Mouse (Mus musculus) central nervous system, embryonic 18 days (tissue): ENCODE data around the gene Lcn11. TPM values are rescaled to one million over a fixed set of nuclear protein-coding genes. Genes with fewer than 3 reads are reported as not detected.

Source experiments
- polyA plus RNA-seq: library from polyadenylated mRNA; depleted of rRNA; stranded (reverse); fragments of >200 nt; gene quantifications from 2 replicates; pipeline ENCODE4 v1.2.3, GENCODE M21; 2012; rRNA removed

The Lcn11 gene
- polyA plus RNA-seq: not detected in 2 replicates

DNA sequence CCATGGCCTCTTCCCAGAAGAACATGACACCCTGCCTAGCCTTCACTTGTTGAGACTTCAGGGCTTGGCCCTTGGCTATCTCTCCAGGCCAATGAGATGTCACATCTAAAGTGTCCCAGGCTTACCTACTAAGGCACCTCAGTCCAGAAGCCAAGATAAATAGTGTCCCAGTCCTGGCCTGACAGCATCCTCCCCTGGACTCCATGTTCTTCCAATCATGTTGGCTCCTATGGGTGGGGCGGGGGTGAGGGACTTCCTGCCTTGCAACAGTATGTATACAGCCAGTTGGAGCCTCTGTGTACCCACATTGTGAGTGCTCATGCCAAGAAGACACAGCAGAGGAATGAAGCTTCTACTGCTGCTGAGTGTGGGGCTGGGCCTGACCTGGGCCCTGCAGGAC lies at the start of gene Lcn11:
Gene Lcn11 (plus strand): TSS at position 301 of the 400 bp plus-strand sequence.

DNA sequence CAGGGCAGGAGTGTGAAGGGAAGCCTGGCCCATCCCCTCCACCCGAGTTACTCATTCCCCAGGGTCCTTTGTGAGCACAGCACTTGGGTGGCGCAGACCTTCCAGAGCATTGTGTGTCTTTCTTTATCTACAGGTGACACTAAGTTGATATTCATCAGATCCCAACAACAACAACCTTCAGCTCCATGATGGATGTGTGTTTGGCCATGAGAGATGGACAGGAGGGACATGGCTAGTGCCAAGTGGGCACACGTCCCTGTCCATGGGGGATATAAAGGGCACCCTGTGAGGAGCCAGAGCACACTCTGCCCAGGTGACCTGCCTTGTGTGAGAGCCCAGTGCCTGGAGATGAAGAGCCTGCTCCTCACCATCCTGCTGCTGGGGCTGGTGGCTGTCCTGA lies 40.1 kb upstream of the Lcn11 start, which contains the start of gene Obp2b:
Gene Obp2b (plus strand): TSS at position 301 of the 400 bp plus-strand sequence.

DNA sequence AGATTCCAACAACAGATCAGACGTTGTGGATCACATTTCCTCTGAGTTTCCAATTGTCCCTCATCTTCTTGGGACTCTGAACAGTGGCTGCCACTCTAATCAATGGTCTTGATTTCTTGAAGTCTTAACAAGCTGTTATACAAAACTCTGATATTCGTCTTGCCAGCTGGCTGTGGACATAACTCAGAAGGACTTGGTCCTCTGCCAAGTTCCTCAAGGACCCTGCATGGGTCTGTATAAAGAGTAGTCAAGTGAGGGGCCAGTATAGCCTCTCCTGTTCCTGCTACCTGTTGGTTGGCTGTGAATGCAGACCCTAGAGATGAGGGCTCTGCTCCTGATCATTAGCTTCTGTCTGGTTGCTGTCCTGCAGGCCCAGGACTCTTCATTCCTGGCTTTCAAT lies 11.5 kb upstream of the Lcn11 start, which contains the start of gene Lcn3:
Gene Lcn3 (plus strand): TSS at position 301 of the 400 bp plus-strand sequence.

DNA sequence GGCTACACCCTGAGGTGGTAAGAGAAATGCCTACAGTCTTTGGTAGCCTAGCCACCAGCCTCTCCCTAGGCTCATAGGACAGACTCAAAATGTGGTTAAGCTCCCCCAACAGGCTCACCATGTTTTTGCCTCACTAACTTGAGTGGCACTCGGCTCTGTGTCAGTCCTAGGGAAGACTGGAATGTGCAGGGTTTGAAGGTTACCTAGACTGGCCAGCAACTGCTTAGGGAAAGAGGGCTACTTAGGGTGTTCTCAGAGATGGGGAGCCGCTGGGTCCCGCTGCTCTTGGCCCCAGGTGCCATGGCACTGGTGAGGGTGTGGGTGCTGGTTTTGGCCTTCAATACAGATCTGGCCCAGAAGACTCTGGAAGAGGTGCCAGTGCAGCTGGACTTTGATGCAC lies 5.1 kb downstream of the Lcn11 start, which contains the start of gene Gm13539:
Gene Gm13539 (plus strand): TSS at position 301 of the 400 bp plus-strand sequence.

DNA sequence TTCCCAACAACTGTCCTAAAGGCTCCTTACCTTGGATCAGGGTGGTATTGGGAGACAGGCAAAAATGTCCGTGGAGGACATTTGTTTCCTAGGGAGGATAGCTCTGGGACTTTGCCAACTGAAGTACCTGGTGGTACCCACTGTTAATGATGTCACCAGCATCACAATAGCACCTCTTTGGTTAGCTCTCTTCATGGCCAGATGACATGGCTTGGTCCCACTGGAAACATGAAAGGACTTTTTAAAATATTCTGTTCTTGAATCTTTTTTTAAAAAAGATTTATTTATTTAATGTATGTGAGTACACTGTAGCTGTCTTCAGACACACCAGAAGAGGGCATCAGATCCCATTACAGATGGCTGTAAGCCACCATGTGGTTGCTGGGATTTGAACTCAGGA lies 38.9 kb downstream of the Lcn11 start, which contains the start of gene Glt6d1:
Gene Glt6d1 (minus strand): TSS at position 101 of the 400 bp plus-strand sequence.

DNA sequence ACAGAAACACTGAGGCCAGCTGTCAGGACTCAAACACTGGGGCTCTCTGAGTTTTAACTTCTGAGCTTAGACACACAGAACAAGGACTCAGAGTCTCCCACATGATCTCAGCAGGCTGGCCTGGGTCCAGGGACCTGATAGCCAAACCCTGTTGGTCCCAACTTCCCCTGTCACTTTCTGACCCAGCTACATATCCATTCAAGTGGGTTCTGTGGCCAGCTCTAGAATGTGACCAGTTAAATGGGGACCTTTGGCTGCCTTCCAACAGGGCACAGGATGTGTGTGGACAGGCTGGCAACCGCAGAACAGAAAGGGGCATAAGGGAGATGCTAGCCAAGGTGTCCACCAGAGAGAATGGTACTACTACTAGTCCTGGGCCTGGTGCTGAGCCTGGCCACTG lies 46.0 kb downstream of the Lcn11 start, which contains the start of gene Lcn9:
Gene Lcn9 (plus strand): TSS at position 348 of the 400 bp plus-strand sequence.

Other genes with a start within 250 kb of the Lcn11 start
- gene Traf2, start 230.1 kb upstream of the Lcn11 start, polyA plus RNA-seq: 9.5 and 10.1 TPM in 2 replicates
- gene Edf1, start 219.2 kb upstream of the Lcn11 start, polyA plus RNA-seq: 200 and 205 TPM in 2 replicates
- gene Mamdc4, start 202.2 kb upstream of the Lcn11 start, polyA plus RNA-seq: 2.7 and 2.8 TPM in 2 replicates
- 149 and 150 TPM in 2 replicates for gene Phpt1, start 201.8 kb upstream of the Lcn11 start, polyA plus RNA-seq
- 32.4 and 41.2 TPM in 2 replicates for gene Ajm1, start 195.3 kb upstream of the Lcn11 start, polyA plus RNA-seq
- 79.9 and 82.9 TPM in 2 replicates for gene Rabl6, start 168.5 kb upstream of the Lcn11 start, polyA plus RNA-seq
- 0.04 TPM in 1 of 2 replicates, not detected in the other for gene Ccdc183, start 159.3 kb upstream of the Lcn11 start, polyA plus RNA-seq
- 47.6 and 54.3 TPM in 2 replicates for gene Tmem141, start 155.0 kb upstream of the Lcn11 start, polyA plus RNA-seq
- 1.3 and 2.2 TPM in 2 replicates for gene Fcna, start 149.0 kb upstream of the Lcn11 start, polyA plus RNA-seq
- not detected in 2 replicates for gene Lcn8, start 123.9 kb upstream of the Lcn11 start, polyA plus RNA-seq
- not detected in 2 replicates for gene Lcn5, start 119.1 kb upstream of the Lcn11 start, polyA plus RNA-seq
- not detected in 2 replicates for gene Lcn6, start 100.2 kb upstream of the Lcn11 start, polyA plus RNA-seq
- not detected in 2 replicates for gene Lcn10, start 94.3 kb upstream of the Lcn11 start, polyA plus RNA-seq
- gene Obp2a, start 77.0 kb upstream of the Lcn11 start, polyA plus RNA-seq: not detected in 2 replicates
- 64.8 and 76.6 TPM in 2 replicates for gene Bmyc, start 70.3 kb upstream of the Lcn11 start, polyA plus RNA-seq
- gene Obp2b, start 40.0 kb upstream of the Lcn11 start, polyA plus RNA-seq: not detected in 2 replicates
- not detected in 2 replicates for gene Lcn3, start 11.4 kb upstream of the Lcn11 start, polyA plus RNA-seq
- not detected in 2 replicates for gene Gm13539, start 5.2 kb downstream of the Lcn11 start, polyA plus RNA-seq
- gene Glt6d1, start 38.8 kb downstream of the Lcn11 start, polyA plus RNA-seq: not detected in 2 replicates
- not detected in 2 replicates for gene Lcn9, start 46.1 kb downstream of the Lcn11 start, polyA plus RNA-seq
- gene Sohlh1, start 70.2 kb downstream of the Lcn11 start, polyA plus RNA-seq: 0.05 TPM in 1 of 2 replicates, not detected in the other
- gene Kcnt1, start 86.7 kb downstream of the Lcn11 start, polyA plus RNA-seq: 90.7 and 96.1 TPM in 2 replicates
- gene Camsap1, start 206.3 kb downstream of the Lcn11 start, polyA plus RNA-seq: 42.6 and 49.3 TPM in 2 replicates
- gene Ubac1, start 244.7 kb downstream of the Lcn11 start, polyA plus RNA-seq: 125 and 130 TPM in 2 replicates